Mouse (Mus musculus) erythroblast, embryonic 14.5 days (primary cell): ENCODE measurements around the gene Nckap5. TPM values are rescaled to one million over a fixed set of nuclear protein-coding genes. Genes with fewer than 3 reads are reported as not detected.

Source experiments
- H3K27me3 ChIP-seq: 2 replicates; pipeline ENCODE4 v1.6.1; 2012; ENCODE audit warnings: inconsistent platforms; ENCODE audit not compliant: control insufficient read depth
- H3K36me3 ChIP-seq: 2 replicates; pipeline ENCODE4 v1.6.1; 2012; ENCODE audit warnings: mild to moderate bottlenecking, inconsistent platforms; ENCODE audit not compliant: control insufficient read depth
- H3K4me1 ChIP-seq: 2 replicates; pipeline ENCODE4 v1.6.1; 2012; ENCODE audit warnings: inconsistent platforms; ENCODE audit not compliant: control insufficient read depth
- H3K4me3 ChIP-seq: replicated peaks from 2 replicates; pipeline ENCODE3; 2012; ENCODE audit warnings: moderate library complexity, mild to moderate bottlenecking, inconsistent platforms
- H3K9me3 ChIP-seq: 2 replicates; pipeline ENCODE4 v1.6.1; 2012; ENCODE audit warnings: low read length, inconsistent platforms, mixed read lengths; ENCODE audit not compliant: control insufficient read depth
- GATA1 ChIP-seq: IDR thresholded peaks from 2 replicates; pipeline ENCODE4 v1.6.1; 2012; ENCODE audit warnings: low read length, inconsistent platforms, mixed read lengths
- TAL1 ChIP-seq: IDR thresholded peaks from 3 replicates; pipeline ENCODE4 v1.6.1; 2012; ENCODE audit warnings: low read length, inconsistent platforms, mixed read lengths
- polyA plus RNA-seq: library from polyadenylated mRNA; stranded (reverse); fragments of >175 nt; gene quantifications from 2 replicates; pipeline ENCODE4 v1.2.3, GENCODE M21; 2012

Gene Nckap5
- polyA plus RNA-seq, 1 experiment, result not detected

- H3K27me3 ChIP-seq, result no peaks in the 10 kb centered on the region
- no peaks in the 10 kb centered on the region for H3K9me3 ChIP-seq
- H3K4me3 ChIP-seq, result no peak overlapping the region
- no peak for TF ChIP-seq TAL1
- TF ChIP-seq GATA1, result no peak
- H3K4me1 ChIP-seq, result no peaks in the 10 kb centered on the region
- H3K36me3 ChIP-seq, result no peaks in the 10 kb centered on the region
These were observed 674.8 kb downstream of the Nckap5 start for GRCm38 (mm10) chr1:126155816-126156215.

GRCm38 (mm10) chr1:126153516-126154234 is 676.9 kb downstream of the Nckap5 start:
- Histone ChIP-seq H3K36me3 (no peaks in the 10 kb centered on the region), H3K9me3 (no peaks in the 10 kb centered on the region), H3K4me1 (no peaks in the 10 kb centered on the region), H3K4me3 (no peak overlapping the region), H3K27me3 (no peaks in the 10 kb centered on the region)
- TF ChIP-seq TAL1, result no peak
- no peak for TF ChIP-seq GATA1

- TF ChIP-seq GATA1, result no peak
- no peak for TF ChIP-seq TAL1
- no peaks in the 10 kb centered on the region for H3K9me3 ChIP-seq
- no peak overlapping the region for H3K4me3 ChIP-seq
- H3K4me1 ChIP-seq, result no peaks in the 10 kb centered on the region
- no peaks in the 10 kb centered on the region for H3K36me3 ChIP-seq
- H3K27me3 ChIP-seq, result no peaks in the 10 kb centered on the region
These were observed 678.4 kb downstream of the Nckap5 start for GRCm38 (mm10) chr1:126152217-126152616.

GRCm38 (mm10) chr1:126149966-126150365 is 680.6 kb downstream of the Nckap5 start:
- H3K4me3 ChIP-seq, result no peak overlapping the region
- TF ChIP-seq GATA1 (no peak), TAL1 (no peak)

GRCm38 (mm10) chr1:126135717-126136116 is 694.9 kb downstream of the Nckap5 start:
- no peak for TF ChIP-seq TAL1
- no peak for TF ChIP-seq GATA1
- no peaks in the 10 kb centered on the region for H3K27me3 ChIP-seq
- H3K4me3 ChIP-seq, result no peak overlapping the region

More at GRCm38 (mm10) chr1:126149966-126150365, 680.6 kb downstream of the Nckap5 start:
- no peaks in the 10 kb centered on the region for H3K9me3 ChIP-seq
- H3K27me3 ChIP-seq, result no peaks in the 10 kb centered on the region
- H3K4me1 ChIP-seq, result no peaks in the 10 kb centered on the region
- H3K36me3 ChIP-seq, result no peaks in the 10 kb centered on the region

GRCm38 (mm10) chr1:126132316-126132715 is 698.3 kb downstream of the Nckap5 start:
- TF ChIP-seq TAL1 (no peak), GATA1 (no peak)
- H3K27me3 ChIP-seq, result no peaks in the 10 kb centered on the region
- no peaks in the 10 kb centered on the region for H3K9me3 ChIP-seq
- no peak overlapping the region for H3K4me3 ChIP-seq
- H3K4me1 ChIP-seq, result no peaks in the 10 kb centered on the region
- H3K36me3 ChIP-seq, result no peaks in the 10 kb centered on the region

More at GRCm38 (mm10) chr1:126135717-126136116, 694.9 kb downstream of the Nckap5 start:
- Histone ChIP-seq H3K36me3 (no peaks in the 10 kb centered on the region), H3K4me1 (no peaks in the 10 kb centered on the region), H3K9me3 (no peaks in the 10 kb centered on the region)

GRCm38 (mm10) chr1:126129129-126129528 is 701.5 kb downstream of the Nckap5 start:
- Histone ChIP-seq H3K9me3 (no peaks in the 10 kb centered on the region), H3K4me3 (no peak overlapping the region), H3K36me3 (no peaks in the 10 kb centered on the region), H3K4me1 (no peaks in the 10 kb centered on the region), H3K27me3 (no peaks in the 10 kb centered on the region)
- TF ChIP-seq TAL1, result no peak
- TF ChIP-seq GATA1, result no peak

- no peak for TF ChIP-seq GATA1
- TF ChIP-seq TAL1, result no peak
- H3K27me3 ChIP-seq, result no peaks in the 10 kb centered on the region
- H3K4me3 ChIP-seq, result no peak overlapping the region
- H3K36me3 ChIP-seq, result no peaks in the 10 kb centered on the region
- H3K9me3 ChIP-seq, result no peaks in the 10 kb centered on the region
- H3K4me1 ChIP-seq, result no peaks in the 10 kb centered on the region
These were observed 707.5 kb downstream of the Nckap5 start for GRCm38 (mm10) chr1:126123111-126123510.

GRCm38 (mm10) chr1:126120506-126120905 is 710.1 kb downstream of the Nckap5 start:
- TF ChIP-seq GATA1, result no peak
- TF ChIP-seq TAL1, result no peak
- Histone ChIP-seq H3K4me3 (no peak overlapping the region), H3K4me1 (no peaks in the 10 kb centered on the region), H3K27me3 (no peaks in the 10 kb centered on the region), H3K9me3 (no peaks in the 10 kb centered on the region), H3K36me3 (no peaks in the 10 kb centered on the region)
